9 mouse cellular contexts compared by ENCODE assay signal in the genomic region with DNA sequence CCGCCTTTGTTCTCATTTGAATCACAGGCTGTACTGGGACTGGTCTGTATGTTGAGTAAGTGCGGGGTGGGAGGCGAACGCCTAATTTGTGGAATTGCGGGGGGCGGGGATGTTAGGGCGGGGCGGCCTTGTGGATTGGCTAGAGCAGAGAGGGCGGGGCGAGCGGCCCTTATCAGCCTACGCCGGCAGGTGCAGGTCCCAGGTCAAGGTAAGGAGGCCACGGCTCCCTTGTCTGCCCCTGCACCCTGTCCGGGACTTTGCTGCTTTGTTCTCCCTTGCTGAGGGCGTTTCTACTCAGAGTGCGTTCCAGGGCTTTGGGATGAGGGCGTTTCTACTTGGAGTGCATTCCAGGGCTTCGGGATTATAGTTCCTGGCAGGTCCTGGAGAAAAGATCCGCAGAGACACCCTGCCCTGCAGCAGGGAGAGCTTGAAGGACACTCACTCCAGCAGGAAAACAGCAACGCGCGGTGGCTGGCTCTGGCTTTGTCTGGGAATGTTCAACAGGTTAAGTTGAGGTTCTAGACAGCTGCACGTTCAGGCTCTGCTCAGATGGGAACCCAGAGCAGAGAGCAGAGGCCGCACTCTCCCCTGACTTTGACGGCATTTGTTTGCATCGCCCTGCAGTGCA.
DNase-seq lines count a peak whose midpoint lies in the region; ATAC-seq and TF ChIP-seq lines count a peak whose summit lies in the region.
"Had no signal": no experiment of that assay in that cellular context is flagged by ENCODE, and none has a peak within 500 bp of the region (broad histone marks: within the 10 kb centered on the region; RNA-seq: fewer than 3 reads in every experiment).

No protein-coding gene starts in this region.

- H3K36me3 ChIP-seq in hindbrain, embryonic 14.5 days (replicated peaks; ENCODE audit: control insufficient read depth, insufficient read depth) = no peaks in the 10 kb centered on the region
- no peaks in the 10 kb centered on the region for H3K36me3 ChIP-seq in thymus, adult 2 months (ENCODE audit: control insufficient read depth, insufficient read depth, low read length)

- peak overlapping the region; percentile 66 for H3K27ac ChIP-seq in left cerebral cortex, adult 2 months
- H3K27ac ChIP-seq in hindbrain, embryonic 14.5 days = peak overlapping the region; percentile 45; the same call in 1 of the 2 replicates
- no peak overlapping the region for H3K27ac ChIP-seq in thymus, adult 2 months (ENCODE audit: control insufficient read depth, insufficient read depth, low read length)

- TF ChIP-seq POLR2A in thymus, adult 2 months (IDR thresholded peaks at IDR 0.05; ENCODE audit: control insufficient read depth, extremely low read depth, insufficient read depth, low read length, poor library complexity) = no peak

- TF ChIP-seq CTCF in left cerebral cortex, adult 2 months (IDR thresholded peaks at IDR 0.05) = no peak
- no peak for TF ChIP-seq CTCF in thymus, adult 2 months (IDR thresholded peaks at IDR 0.05; ENCODE audit: borderline replicate concordance, control insufficient read depth, extremely low read depth, insufficient read depth, low read length, poor library complexity)

- intact Hi-C loops in left cerebral cortex, adult 2 months (cut with DNase I) = no loop called here
- intact Hi-C loops in left cerebral cortex, postnatal 14 days (cut with DNase I) = no loop called here

- peaks cover 45% of the 10 kb centered on the region for H3K27me3 ChIP-seq in hindbrain, embryonic 14.5 days (ENCODE audit: control insufficient read depth, insufficient read depth, low read length)
- H3K27me3 ChIP-seq in thymus, adult 2 months (ENCODE audit: control insufficient read depth, insufficient read depth, low read length) = no peaks in the 10 kb centered on the region

- H3K9me3 ChIP-seq in hindbrain, embryonic 14.5 days (ENCODE audit: control insufficient read depth, low read length) = no peaks in the 10 kb centered on the region
- H3K9me3 ChIP-seq: G1E had no signal

- H3K9ac ChIP-seq in hindbrain, embryonic 14.5 days = peak overlapping the region; percentile 43

- DNase-seq in left cerebral cortex, adult 2 months (ENCODE audit: extremely low spot score in 1 of 2, low spot score in 2 of 2) = no peak
- DNase-seq in left cerebral cortex, postnatal 14 days (ENCODE audit: low spot score in 2 of 2) = no peak
- DNase-seq in gastrocnemius, adult 18-20 months (ENCODE audit: low spot score) = peak; percentile 70
- DNase-seq in hindbrain, embryonic 14.5 days (ENCODE audit: low spot score) = peak; percentile 59
- DNase-seq in liver = peak; percentile 82
- peak; percentile 76 for DNase-seq in neural tube, embryonic 10.5 days (ENCODE audit: extremely low spot score, low spot score)
- no peak for DNase-seq in thymus, adult 2 months

- WGBS in hindbrain, embryonic 14.5 days = 2% methylated on average over 27 of the region's 27 CpGs
- WGBS in thymus, adult 2 months = 91% methylated on average over 27 of the region's 27 CpGs

- H3K4me3 ChIP-seq in left cerebral cortex, adult 2 months = peak overlapping the region; percentile 38
- H3K4me3 ChIP-seq in hindbrain, embryonic 14.5 days (replicated peaks; ENCODE audit: low read length) = peak overlapping the region; percentile 34
- H3K4me3 ChIP-seq in thymus, adult 2 months (ENCODE audit: control insufficient read depth, insufficient read depth, low read length) = no peak overlapping the region

- peak; percentile 86 for ATAC-seq in hindbrain, embryonic 14.5 days (ENCODE audit: low FRiP score)
- ATAC-seq in erythroid progenitor cell, adult 5-6 weeks (replicated peaks; ENCODE audit: low FRiP score, poor library complexity, severe bottlenecking) = no peak

- peak overlapping the region; percentile 74 for H3K4me2 ChIP-seq in hindbrain, embryonic 14.5 days (replicated peaks)

- H3K4me1 ChIP-seq in hindbrain, embryonic 14.5 days (replicated peaks; ENCODE audit: control insufficient read depth, insufficient read depth, low read length) = peaks cover 18% of the 10 kb centered on the region
- peaks cover 14% of the 10 kb centered on the region for H3K4me1 ChIP-seq in thymus, adult 2 months (replicated peaks; ENCODE audit: control insufficient read depth, insufficient read depth, low read length)

Comparison
In these comparisons a context has a peak if more than half of its experiments do, and no peak if none do; other contexts are left out.
1. DNase-seq: peak in gastrocnemius, adult 18-20 months (single experiment), hindbrain, embryonic 14.5 days (single experiment), liver (single experiment) and neural tube, embryonic 10.5 days (single experiment); none in left cerebral cortex, adult 2 months (0 of 2), left cerebral cortex, postnatal 14 days (0 of 2) and thymus, adult 2 months (single experiment).